Mouse (Mus musculus): ENCODE measurements at regions not wholly inside any gene's neighbourhood (a gene's known extent, or its start where the extent isn't known, plus 50 kb on each side); places are given as distances from the start of the nearest gene placed in this dataset.

DNA sequence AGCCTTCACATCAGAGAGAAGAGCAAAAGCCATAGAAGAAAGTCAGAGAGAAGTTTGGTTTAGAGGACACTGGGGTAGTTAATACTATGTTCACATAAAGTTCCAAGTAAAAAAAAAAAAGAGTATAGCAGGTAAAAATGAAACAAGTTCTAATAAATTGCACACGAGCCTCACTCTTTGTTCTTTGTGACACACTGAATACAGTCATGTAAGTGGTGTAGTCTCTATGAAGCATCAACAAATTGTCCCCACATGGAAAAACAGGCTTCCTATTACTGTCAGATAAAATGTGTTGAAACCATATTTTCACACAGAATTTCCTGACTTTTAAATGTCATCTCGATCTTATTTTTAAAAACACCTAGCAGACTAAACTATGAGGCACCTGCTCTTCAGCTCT, 1057.2 kb downstream of the Gsdmc2 start:
- Histone ChIP-seq H3K4me3 (replicated peaks) (no peak overlapping the region), H3K4me1 (replicated peaks) (no peaks in the 10 kb centered on the region), H3K4me2 (no peak overlapping the region), H3K9ac (no peak overlapping the region), H3K27me3 (no peaks in the 10 kb centered on the region), H3K36me3 (replicated peaks) (no peaks in the 10 kb centered on the region), H3K27ac (replicated peaks) (no peak overlapping the region), H3K9me3 (replicated peaks) (no peaks in the 10 kb centered on the region)
- no peak for ATAC-seq (ENCODE audit: insufficient read depth)
- WGBS (ENCODE audit: insufficient replicate concordance) = 55% methylated on average over 2 of the region's 2 CpGs

DNA sequence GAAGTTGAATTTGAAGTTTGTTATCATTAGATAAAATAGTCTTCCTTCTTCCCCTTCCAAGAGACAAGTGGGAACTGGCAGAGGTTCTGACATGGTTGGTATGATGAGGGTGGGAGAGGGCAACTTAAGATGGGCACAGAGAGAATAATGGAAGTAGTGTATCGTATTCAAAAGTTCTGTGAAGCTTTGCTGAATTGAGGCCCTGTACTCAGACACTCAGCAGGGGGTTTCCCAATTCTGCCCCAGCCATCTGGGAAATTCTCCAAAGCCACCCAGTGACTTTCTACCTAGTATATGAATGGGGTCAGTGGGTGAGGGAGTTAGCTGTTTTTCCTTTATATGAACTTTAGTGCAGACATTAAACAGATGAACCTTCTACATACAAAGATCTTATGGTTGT, 1058.7 kb downstream of the Gsdmc2 start:
- Histone ChIP-seq H3K9me3 (replicated peaks) (no peaks in the 10 kb centered on the region), H3K36me3 (replicated peaks) (no peaks in the 10 kb centered on the region), H3K4me1 (replicated peaks) (no peaks in the 10 kb centered on the region), H3K4me2 (no peak overlapping the region), H3K9ac (no peak overlapping the region), H3K4me3 (replicated peaks) (no peak overlapping the region), H3K27ac (replicated peaks) (no peak overlapping the region), H3K27me3 (no peaks in the 10 kb centered on the region)
- ATAC-seq (ENCODE audit: insufficient read depth) = no peak
- WGBS (ENCODE audit: insufficient replicate concordance) = 59% methylated on average over 1 of the region's 1 CpGs

DNA sequence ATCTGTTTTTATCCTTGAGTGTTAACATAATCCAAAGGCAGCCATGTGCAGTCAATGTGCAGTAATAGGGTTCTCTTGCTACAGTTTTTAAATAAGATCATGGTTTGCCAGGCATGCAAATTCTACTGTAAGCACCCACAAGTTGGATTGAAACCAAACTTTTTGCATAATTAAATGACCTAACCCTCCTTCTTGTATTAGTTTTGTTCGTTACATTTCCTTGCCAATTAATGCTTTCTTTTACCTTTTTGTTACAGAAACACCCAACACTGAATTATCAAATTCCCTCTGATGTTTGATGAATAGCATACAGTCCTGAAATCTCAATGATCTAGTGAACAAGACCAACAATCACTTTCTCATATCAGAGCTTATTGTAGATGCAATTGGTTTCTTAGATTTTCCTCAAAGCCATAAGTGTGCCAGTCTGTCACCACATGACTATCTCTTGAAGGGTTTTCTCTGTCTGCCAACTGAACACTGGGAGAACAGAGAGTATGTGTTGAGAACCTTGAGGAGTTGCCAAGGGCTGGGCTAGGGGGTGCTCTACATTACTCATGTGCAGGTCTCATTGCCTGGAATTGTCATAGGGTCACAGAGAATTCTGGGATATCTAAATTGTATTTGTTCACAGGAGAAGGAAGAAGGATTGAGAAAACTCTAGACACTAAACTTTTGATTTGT, 1060.4 kb downstream of the Gsdmc2 start:
- Histone ChIP-seq H3K27ac (replicated peaks) (no peak overlapping the region), H3K4me2 (no peak overlapping the region), H3K36me3 (replicated peaks) (no peaks in the 10 kb centered on the region), H3K4me3 (replicated peaks) (no peak overlapping the region), H3K27me3 (no peaks in the 10 kb centered on the region), H3K9ac (no peak overlapping the region), H3K4me1 (replicated peaks) (no peaks in the 10 kb centered on the region), H3K9me3 (replicated peaks) (no peaks in the 10 kb centered on the region)
- ATAC-seq (ENCODE audit: insufficient read depth) = no peak
- WGBS (ENCODE audit: insufficient replicate concordance) = 42% methylated on average over 1 of the region's 1 CpGs

DNA sequence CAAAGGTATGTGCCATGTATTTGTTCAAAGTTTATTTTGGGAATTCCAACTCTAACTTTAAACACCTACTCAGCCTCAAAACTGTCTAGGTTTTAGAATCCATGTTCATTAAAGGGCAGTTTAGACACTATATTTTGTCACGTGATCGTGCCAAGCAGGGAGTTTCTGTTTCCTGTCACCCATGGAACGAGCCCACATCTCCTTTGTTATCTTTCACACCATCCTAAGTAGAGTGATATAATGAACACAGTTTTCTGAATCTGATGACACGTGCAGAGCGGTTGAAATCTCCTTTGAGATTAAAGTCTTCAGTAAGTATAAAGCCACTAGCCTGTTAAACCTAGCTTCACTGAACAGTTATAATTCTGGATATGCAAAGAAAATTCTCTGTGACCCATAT, 1066.1 kb downstream of the Gsdmc2 start:
- Histone ChIP-seq H3K4me3 (replicated peaks) (no peak overlapping the region), H3K27ac (replicated peaks) (no peak overlapping the region), H3K9me3 (replicated peaks) (no peaks in the 10 kb centered on the region), H3K9ac (no peak overlapping the region), H3K27me3 (no peaks in the 10 kb centered on the region), H3K36me3 (replicated peaks) (no peaks in the 10 kb centered on the region), H3K4me1 (replicated peaks) (no peaks in the 10 kb centered on the region), H3K4me2 (no peak overlapping the region)
- WGBS (ENCODE audit: insufficient replicate concordance) = 54% methylated on average over 5 of the region's 5 CpGs
- ATAC-seq (ENCODE audit: insufficient read depth) = no peak

DNA sequence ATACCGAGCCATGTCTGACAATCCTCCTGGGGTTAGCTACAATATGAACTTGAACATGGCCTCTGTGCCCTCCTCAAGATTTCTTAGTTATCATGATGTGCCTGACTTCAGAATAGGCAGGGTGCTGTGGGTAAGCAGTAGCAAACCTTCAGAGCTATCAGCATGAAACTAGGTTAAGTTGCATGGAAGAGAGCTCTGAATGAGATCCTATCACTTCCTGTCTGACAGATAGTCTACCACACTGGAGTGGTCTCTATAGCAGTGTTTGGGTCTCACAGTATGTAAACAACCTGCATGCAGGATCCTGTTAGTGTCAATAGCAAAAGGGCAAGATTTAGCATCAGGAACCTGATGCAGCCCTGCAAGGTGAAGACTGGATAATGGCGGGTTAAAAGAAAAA, 1092.3 kb downstream of the Gsdmc2 start:
- 56% methylated on average over 2 of the region's 2 CpGs for WGBS (ENCODE audit: insufficient replicate concordance)
- no peak overlapping the region for H3K4me3 ChIP-seq (replicated peaks)
- no peaks in the 10 kb centered on the region for H3K27me3 ChIP-seq
- no peak overlapping the region for H3K4me2 ChIP-seq
- H3K4me1 ChIP-seq (replicated peaks) = no peaks in the 10 kb centered on the region
- no peak for ATAC-seq (ENCODE audit: insufficient read depth)
- H3K27ac ChIP-seq (replicated peaks) = no peak overlapping the region
- no peaks in the 10 kb centered on the region for H3K9me3 ChIP-seq (replicated peaks)
- no peak overlapping the region for H3K9ac ChIP-seq
- no peaks in the 10 kb centered on the region for H3K36me3 ChIP-seq (replicated peaks)

DNA sequence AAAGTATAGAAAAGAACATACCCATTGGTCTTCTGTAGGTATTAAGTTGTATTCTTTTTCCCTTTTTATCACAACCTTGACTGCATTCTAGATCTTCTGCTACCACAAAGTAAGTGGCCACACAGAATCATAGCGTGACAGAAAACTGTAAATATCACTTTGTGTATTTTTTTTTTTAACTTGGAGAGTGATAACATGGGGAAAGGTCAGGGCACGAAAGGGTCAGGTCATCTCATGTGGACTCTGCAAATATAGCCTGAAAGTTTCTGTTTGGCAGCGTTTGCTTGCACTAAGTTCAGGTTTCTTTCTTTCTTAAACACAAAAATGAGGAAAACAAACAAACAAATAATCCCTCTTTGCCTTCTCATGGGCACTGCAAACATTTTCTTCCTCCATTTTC, 1101.1 kb downstream of the Gsdmc2 start:
- Histone ChIP-seq H3K9me3 (replicated peaks) (no peaks in the 10 kb centered on the region), H3K27me3 (no peaks in the 10 kb centered on the region), H3K4me2 (no peak overlapping the region), H3K4me1 (replicated peaks) (no peaks in the 10 kb centered on the region), H3K36me3 (replicated peaks) (no peaks in the 10 kb centered on the region), H3K9ac (no peak overlapping the region), H3K27ac (replicated peaks) (no peak overlapping the region), H3K4me3 (replicated peaks) (no peak overlapping the region)
- 43% methylated on average over 3 of the region's 3 CpGs for WGBS (ENCODE audit: insufficient replicate concordance)
- ATAC-seq (ENCODE audit: insufficient read depth) = no peak

DNA sequence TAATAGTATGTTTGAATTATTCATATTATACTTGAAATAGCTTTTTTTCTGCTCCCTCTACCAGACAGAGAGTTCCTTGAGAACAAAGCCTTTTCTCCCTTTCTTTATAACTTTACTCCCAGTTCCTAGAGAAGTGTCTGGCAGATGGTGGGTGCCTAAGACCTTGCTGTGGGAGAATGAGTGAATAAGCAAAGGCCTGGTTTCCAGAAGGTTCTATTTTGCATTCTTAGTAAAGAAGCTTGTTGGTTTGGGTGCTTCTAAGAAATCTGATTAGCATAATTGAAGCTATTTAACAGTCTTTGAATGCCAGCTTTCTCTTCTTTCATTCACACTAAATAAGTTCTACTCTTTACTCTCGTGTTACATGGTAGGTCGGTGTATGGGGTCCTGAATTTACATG, 1104.2 kb downstream of the Gsdmc2 start:
- no peaks in the 10 kb centered on the region for H3K36me3 ChIP-seq (replicated peaks)
- H3K4me3 ChIP-seq (replicated peaks) = no peak overlapping the region
- no peak overlapping the region for H3K9ac ChIP-seq
- no peaks in the 10 kb centered on the region for H3K27me3 ChIP-seq
- no peak overlapping the region for H3K27ac ChIP-seq (replicated peaks)
- no peak for ATAC-seq (ENCODE audit: insufficient read depth)
- H3K4me2 ChIP-seq = no peak overlapping the region
- H3K9me3 ChIP-seq (replicated peaks) = no peaks in the 10 kb centered on the region
- 50% methylated on average over 2 of the region's 2 CpGs for WGBS (ENCODE audit: insufficient replicate concordance)
- H3K4me1 ChIP-seq (replicated peaks) = no peaks in the 10 kb centered on the region

DNA sequence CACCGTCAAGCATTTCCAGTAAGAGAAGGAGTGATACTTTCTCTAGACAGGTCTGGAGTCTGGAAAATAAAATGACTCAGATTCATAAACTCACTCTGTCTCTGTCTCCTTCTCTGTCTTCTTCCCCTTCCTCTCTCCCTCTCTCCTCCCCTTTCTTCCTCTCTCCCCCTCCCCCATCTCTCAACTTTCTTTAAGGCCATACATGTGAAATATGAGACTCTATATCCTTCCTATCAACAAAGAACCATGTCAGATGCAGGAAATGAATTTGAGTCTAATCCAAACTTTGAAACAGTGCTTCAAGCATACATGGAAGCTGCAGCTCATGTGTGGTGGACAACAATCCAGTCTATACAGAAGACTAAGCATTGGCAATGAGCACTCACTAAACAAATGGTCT, 1109.6 kb downstream of the Gsdmc2 start:
- 74% methylated on average over 1 of the region's 1 CpGs for WGBS (ENCODE audit: insufficient replicate concordance)
- Histone ChIP-seq H3K4me2 (no peak overlapping the region), H3K4me1 (replicated peaks) (no peaks in the 10 kb centered on the region), H3K9ac (no peak overlapping the region), H3K27me3 (no peaks in the 10 kb centered on the region), H3K9me3 (replicated peaks) (no peaks in the 10 kb centered on the region), H3K4me3 (replicated peaks) (no peak overlapping the region), H3K27ac (replicated peaks) (no peak overlapping the region), H3K36me3 (replicated peaks) (no peaks in the 10 kb centered on the region)
- ATAC-seq (ENCODE audit: insufficient read depth) = no peak

DNA sequence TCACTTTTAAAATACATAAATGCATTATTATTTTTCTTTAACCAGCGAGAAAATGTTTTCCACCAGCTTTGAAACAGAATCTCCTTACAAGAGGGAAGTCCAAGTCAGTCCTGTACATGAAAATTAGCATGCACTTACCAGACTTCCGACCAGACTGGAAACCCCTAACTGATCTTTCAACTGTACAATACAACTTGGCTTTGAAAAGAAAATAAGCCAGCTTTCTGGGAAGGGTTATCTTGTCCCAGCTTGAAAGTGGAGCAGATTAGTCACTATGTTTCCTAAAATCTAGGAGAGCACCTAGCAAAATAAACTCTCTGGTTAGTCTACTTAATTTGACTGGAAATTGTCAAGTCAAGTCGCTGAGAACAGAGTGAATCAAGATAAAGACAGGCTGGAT, 1110.1 kb downstream of the Gsdmc2 start:
- Histone ChIP-seq H3K4me2 (no peak overlapping the region), H3K9me3 (replicated peaks) (no peaks in the 10 kb centered on the region), H3K4me1 (replicated peaks) (no peaks in the 10 kb centered on the region), H3K4me3 (replicated peaks) (no peak overlapping the region), H3K27ac (replicated peaks) (no peak overlapping the region), H3K27me3 (no peaks in the 10 kb centered on the region), H3K9ac (no peak overlapping the region), H3K36me3 (replicated peaks) (no peaks in the 10 kb centered on the region)
- 36% methylated on average over 3 of the region's 3 CpGs for WGBS (ENCODE audit: insufficient replicate concordance)
- no peak for ATAC-seq (ENCODE audit: insufficient read depth)

DNA sequence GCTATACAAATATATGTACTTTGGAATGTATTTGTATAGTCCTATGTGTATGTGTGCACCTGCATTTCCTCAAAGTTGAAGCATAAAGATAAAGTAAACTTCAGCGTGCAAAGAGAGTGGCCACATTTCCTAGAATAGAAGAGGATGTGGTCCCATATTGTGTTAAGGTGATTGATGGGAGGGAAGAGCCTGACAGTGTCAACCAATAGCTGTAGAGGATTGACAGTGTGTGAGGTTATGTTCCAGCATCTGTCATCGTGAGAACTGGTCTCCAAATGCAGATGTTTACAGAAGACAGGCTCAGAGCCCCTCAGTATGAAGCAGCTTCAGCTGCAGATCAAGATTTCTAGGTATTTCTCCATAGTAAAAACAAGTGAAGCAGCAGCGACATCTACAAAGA, 1114.5 kb downstream of the Gsdmc2 start:
- no peak overlapping the region for H3K4me2 ChIP-seq
- H3K4me3 ChIP-seq (replicated peaks) = no peak overlapping the region
- no peak overlapping the region for H3K27ac ChIP-seq (replicated peaks)
- ATAC-seq (ENCODE audit: insufficient read depth) = no peak
- H3K27me3 ChIP-seq = no peaks in the 10 kb centered on the region
- no peaks in the 10 kb centered on the region for H3K36me3 ChIP-seq (replicated peaks)
- H3K9ac ChIP-seq = no peak overlapping the region
- H3K9me3 ChIP-seq (replicated peaks) = no peaks in the 10 kb centered on the region
- 26% methylated on average over 3 of the region's 3 CpGs for WGBS (ENCODE audit: insufficient replicate concordance)
- H3K4me1 ChIP-seq (replicated peaks) = no peaks in the 10 kb centered on the region

DNA sequence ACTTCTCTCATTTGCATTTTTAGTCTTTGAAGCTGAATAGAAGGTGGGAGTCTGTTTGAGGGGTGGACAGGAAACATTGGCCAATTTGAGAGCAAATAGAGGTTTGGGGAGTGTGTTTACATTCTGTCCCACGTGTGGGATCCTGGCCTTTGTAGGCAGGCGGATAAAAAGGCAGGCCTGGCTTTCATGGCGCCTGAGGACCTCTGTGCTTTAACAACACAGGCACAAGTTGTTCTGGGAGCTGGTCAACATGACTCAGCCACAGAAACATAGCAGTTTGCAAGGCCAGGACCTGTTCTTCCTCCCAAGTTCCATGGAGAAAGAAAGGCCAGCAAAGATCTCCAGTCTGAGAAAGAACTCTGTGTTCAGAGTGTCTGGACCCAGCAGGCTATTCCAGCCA, 1130.7 kb downstream of the Gsdmc2 start:
- Histone ChIP-seq H3K4me2 (no peak overlapping the region), H3K9me3 (replicated peaks) (no peaks in the 10 kb centered on the region), H3K4me3 (replicated peaks) (no peak overlapping the region), H3K4me1 (replicated peaks) (no peaks in the 10 kb centered on the region), H3K27ac (replicated peaks) (no peak overlapping the region), H3K36me3 (replicated peaks) (no peaks in the 10 kb centered on the region), H3K9ac (no peak overlapping the region), H3K27me3 (no peaks in the 10 kb centered on the region)
- ATAC-seq (ENCODE audit: insufficient read depth) = peak; percentile 48; the same call in 1 of the 2 replicates
- WGBS (ENCODE audit: insufficient replicate concordance) = 41% methylated on average over 3 of the region's 3 CpGs

DNA sequence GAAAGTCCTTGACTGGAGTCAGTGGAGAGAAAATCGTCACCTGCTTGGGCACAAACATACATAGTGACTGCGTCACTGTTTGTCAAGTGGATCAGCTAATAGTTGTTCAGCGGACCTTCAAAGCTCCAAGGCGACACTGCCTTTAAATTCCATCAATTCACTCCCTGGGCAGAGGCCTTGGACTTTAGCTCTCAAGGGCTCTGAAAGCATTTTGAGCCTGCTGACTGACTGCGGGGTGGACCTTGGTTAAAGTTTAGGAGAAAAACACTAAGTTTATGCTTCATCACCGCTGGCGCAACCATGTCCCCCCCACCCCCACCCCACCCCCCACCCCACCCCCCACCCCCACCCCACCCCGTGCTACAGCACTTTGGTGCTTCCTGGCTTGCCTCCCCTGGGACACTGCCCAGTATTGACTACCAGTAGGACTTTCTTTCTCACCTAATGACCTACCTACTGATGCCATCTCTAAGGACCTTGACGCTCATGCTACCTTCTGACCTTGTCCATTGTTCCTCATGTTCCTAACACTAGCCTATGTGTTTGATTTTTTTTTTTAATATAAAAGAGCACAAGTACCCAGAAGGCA, 1132.3 kb downstream of the Gsdmc2 start:
- Histone ChIP-seq H3K9ac (no peak overlapping the region), H3K4me1 (replicated peaks) (no peaks in the 10 kb centered on the region), H3K27me3 (no peaks in the 10 kb centered on the region), H3K27ac (replicated peaks) (peak overlapping the region; percentile 33; the same call in 1 of the 2 replicates), H3K9me3 (replicated peaks) (no peaks in the 10 kb centered on the region), H3K4me2 (no peak overlapping the region), H3K36me3 (replicated peaks) (no peaks in the 10 kb centered on the region), H3K4me3 (replicated peaks) (no peak overlapping the region)
- WGBS (ENCODE audit: insufficient replicate concordance) = 61% methylated on average over 9 of the region's 9 CpGs
- peak; percentile 79 for ATAC-seq (ENCODE audit: insufficient read depth)
